Mouse (Mus musculus) MEL (cell line): ENCODE data around the gene A930018P22Rik. TPM values are rescaled to one million over a fixed set of nuclear protein-coding genes. Genes with fewer than 3 reads are reported as not detected.

Experiments used
- DNase-seq: peaks from one replicate; pipeline ENCODE4 v3.0.0; 2011; ENCODE audit warnings: low read depth, low spot score
- H3K27ac ChIP-seq: 2 replicates; pipeline ENCODE4 v1.5.1; 2012; ENCODE audit warnings: low read depth, mild to moderate bottlenecking, control low read depth, low read length, moderate library complexity; ENCODE audit not compliant: control insufficient read depth
- H3K27me3 ChIP-seq, 2 experiments: fragments of 150-350 bp in 1 of 2; sonication (generic) in 1 of 2; 2 replicates each; pipeline ENCODE4 v1.6.1; 2012; ENCODE audit warnings: low read length in 2 of 2, mild to moderate bottlenecking in 2 of 2, improper control_type of control experiment in 1 of 2, moderate library complexity in 1 of 2; ENCODE audit not compliant: insufficient read depth in 2 of 2, control insufficient read depth in 1 of 2
- H3K36me3 ChIP-seq, 2 experiments: 2 replicates each; pipeline ENCODE4 v1.6.1; 2012 to 2014; ENCODE audit warnings: low read length in 2 of 2, improper control_type of control experiment in 1 of 2, inconsistent platforms in 1 of 2, mild to moderate bottlenecking in 1 of 2; ENCODE audit not compliant: insufficient read depth in 2 of 2, control insufficient read depth in 1 of 2
- H3K4me1 ChIP-seq, 2 experiments: fragments of 150-350 bp in 1 of 2; sonication (generic) in 1 of 2; 2 replicates each; pipeline ENCODE4 v1.6.1; 2012; ENCODE audit warnings: low read length in 2 of 2, improper control_type of control experiment in 1 of 2, mild to moderate bottlenecking in 1 of 2; ENCODE audit not compliant: insufficient read depth in 2 of 2, control insufficient read depth in 1 of 2
- H3K4me3 ChIP-seq, 2 experiments: fragments of 150-350 bp in 1 of 2; sonication (generic) in 1 of 2; 2 replicates each; pipeline ENCODE4 v1.5.1; 2012; ENCODE audit warnings: low read depth in 2 of 2, low read length in 2 of 2, mild to moderate bottlenecking in 2 of 2, moderate library complexity in 2 of 2, control low read depth in 1 of 2, improper control_type of control experiment in 1 of 2; ENCODE audit not compliant: control insufficient read depth in 1 of 2, insufficient read depth in 1 of 2
- H3K79me2 ChIP-seq: 2 replicates; pipeline ENCODE4 v1.6.1; 2012; ENCODE audit warnings: mild to moderate bottlenecking, low read length, moderate library complexity; ENCODE audit not compliant: control insufficient read depth, poor library complexity, insufficient read depth
- H3K9ac ChIP-seq: 2 replicates; pipeline ENCODE4 v1.6.1; 2012; ENCODE audit warnings: low read depth, mild to moderate bottlenecking, control low read depth, low read length, moderate library complexity; ENCODE audit not compliant: control insufficient read depth, poor library complexity, severe bottlenecking
- H3K9me3 ChIP-seq: fragments of 150-350 bp; sonication (generic); replicated peaks from 2 replicates; pipeline ENCODE4 v1.6.1; 2012; ENCODE audit warnings: mild to moderate bottlenecking, low read length, improper control_type of control experiment, moderate library complexity; ENCODE audit not compliant: insufficient read depth
- CHD1 ChIP-seq: IDR thresholded peaks from 2 replicates; pipeline ENCODE4 v1.6.1; 2012; ENCODE audit warnings: low read depth, mild to moderate bottlenecking, inconsistent platforms, low read length, improper control_type of control experiment
- CHD2 ChIP-seq: IDR thresholded peaks from 2 replicates; pipeline ENCODE4 v1.6.1; 2011; ENCODE audit warnings: low read length, improper control_type of control experiment
- CTCF ChIP-seq, 3 experiments: IDR thresholded peaks in 2 of 3; conservative IDR thresholded peaks in 1 of 3; 2 replicates each; pipeline ENCODE4 v1.5.1; 2011 to 2012; ENCODE audit warnings: low read length in 3 of 3, low read depth in 2 of 3, mild to moderate bottlenecking in 2 of 3, improper control_type of control experiment in 1 of 3, inconsistent platforms in 1 of 3, mixed read lengths in 1 of 3, moderate library complexity in 1 of 3; ENCODE audit not compliant: control insufficient read depth in 1 of 3, insufficient read depth in 1 of 3, poor library complexity in 1 of 3, severe bottlenecking in 1 of 3
- ELF1 ChIP-seq: IDR thresholded peaks from 2 replicates; pipeline ENCODE4 v1.6.1; 2014; ENCODE audit warnings: low read depth, mild to moderate bottlenecking, inconsistent platforms, low read length, improper control_type of control experiment, moderate library complexity
- EP300 ChIP-seq, 2 experiments: IDR thresholded peaks; 2 replicates each; pipeline ENCODE4 v1.6.1; 2011; ENCODE audit warnings: improper control_type of control experiment in 2 of 2, low read length in 2 of 2, low read depth in 1 of 2, mild to moderate bottlenecking in 1 of 2
- ETS1 ChIP-seq: IDR thresholded peaks from 2 replicates; pipeline ENCODE4 v1.6.1; 2012; ENCODE audit warnings: low read depth, mild to moderate bottlenecking, inconsistent platforms, low read length, improper control_type of control experiment, moderate library complexity
- GATA1 ChIP-seq: IDR thresholded peaks from 2 replicates; pipeline ENCODE4 v1.6.1; 2011; ENCODE audit warnings: low read depth, low read length, improper control_type of control experiment
- HCFC1 ChIP-seq: IDR thresholded peaks from 2 replicates; pipeline ENCODE4 v1.6.1; 2012; ENCODE audit warnings: low read depth, mild to moderate bottlenecking, inconsistent platforms, low read length, improper control_type of control experiment, moderate library complexity
- KAT2A ChIP-seq: conservative IDR thresholded peaks from 2 replicates; pipeline ENCODE4 v1.6.1; 2012; ENCODE audit warnings: low read depth, low read length, improper control_type of control experiment, inconsistent platforms
- MAFK ChIP-seq: IDR thresholded peaks from 2 replicates; pipeline ENCODE4 v1.6.1; 2011; ENCODE audit warnings: low read depth, mild to moderate bottlenecking, low read length, improper control_type of control experiment, borderline replicate concordance
- MEF2A ChIP-seq: IDR thresholded peaks from 2 replicates; pipeline ENCODE4 v1.6.1; 2014; ENCODE audit warnings: low read depth, mild to moderate bottlenecking, inconsistent platforms, low read length, improper control_type of control experiment; ENCODE audit not compliant: poor library complexity, insufficient replicate concordance, severe bottlenecking; ENCODE audit errors: extremely low read depth
- MXI1 ChIP-seq: IDR thresholded peaks from 2 replicates; pipeline ENCODE4 v1.6.1; 2011; ENCODE audit warnings: mild to moderate bottlenecking, low read depth, low read length, improper control_type of control experiment
- MYB ChIP-seq: IDR thresholded peaks from 2 replicates; pipeline ENCODE4 v1.6.1; 2011; ENCODE audit warnings: mild to moderate bottlenecking, low read depth, low read length, improper control_type of control experiment
- NRF1 ChIP-seq: IDR thresholded peaks from 2 replicates; pipeline ENCODE4 v1.6.1; 2014; ENCODE audit warnings: low read depth, mild to moderate bottlenecking, inconsistent platforms, low read length, improper control_type of control experiment, moderate library complexity; ENCODE audit not compliant: poor library complexity, insufficient read depth, severe bottlenecking
- POLR2AphosphoS5 ChIP-seq: IDR thresholded peaks from 2 replicates; pipeline ENCODE4 v1.6.1; 2012; ENCODE audit warnings: low read depth, borderline replicate concordance, mild to moderate bottlenecking, inconsistent platforms, low read length, moderate library complexity, mixed read lengths
- RAD21 ChIP-seq: IDR thresholded peaks from 2 replicates; pipeline ENCODE4 v1.6.1; 2011; ENCODE audit warnings: mild to moderate bottlenecking, low read depth, low read length, improper control_type of control experiment
- SIN3A ChIP-seq: IDR thresholded peaks from 2 replicates; pipeline ENCODE4 v1.6.1; 2012; ENCODE audit warnings: low read length, improper control_type of control experiment, inconsistent platforms
- SMC3 ChIP-seq: IDR thresholded peaks from 2 replicates; pipeline ENCODE4 v1.6.1; 2011; ENCODE audit warnings: low read depth, low read length, improper control_type of control experiment
- ZC3H11A ChIP-seq: IDR thresholded peaks from 2 replicates; pipeline ENCODE4 v1.6.1; 2012; ENCODE audit warnings: low read depth, mild to moderate bottlenecking, inconsistent platforms, low read length, improper control_type of control experiment
- ZKSCAN1 ChIP-seq: IDR thresholded peaks from 2 replicates; pipeline ENCODE4 v1.6.1; 2012; ENCODE audit warnings: low read depth, mild to moderate bottlenecking, inconsistent platforms, low read length, improper control_type of control experiment, moderate library complexity
- ZMIZ1 ChIP-seq: IDR thresholded peaks from 2 replicates; pipeline ENCODE4 v1.6.1; 2012; ENCODE audit warnings: low read depth, mild to moderate bottlenecking, inconsistent platforms, low read length, improper control_type of control experiment, moderate library complexity
- polyA plus RNA-seq, 2 experiments: library from polyadenylated mRNA; stranded (reverse) in 1 of 2; unstranded in 1 of 2; fragments of >175 nt in 1 of 2; fragments of >200 nt in 1 of 2; gene quantifications; 2 replicates each; pipeline versions ENCODE4 v1.2.1 to v1.2.4; 2012; ENCODE audit warnings: low replicate concordance in 2 of 2, low read depth in 1 of 2; ENCODE audit not compliant: insufficient read length in 2 of 2, insufficient read depth in 1 of 2, missing spikeins in 1 of 2
- total RNA-seq: library from RNA; depleted of rRNA; stranded (reverse); fragments of 300-350 nt; gene quantifications from 2 replicates; pipeline ENCODE4 v1.2.3, GENCODE M21; 2012

Gene A930018P22Rik
- total and polyA plus RNA-seq, 3 experiments = not detected

DNA sequence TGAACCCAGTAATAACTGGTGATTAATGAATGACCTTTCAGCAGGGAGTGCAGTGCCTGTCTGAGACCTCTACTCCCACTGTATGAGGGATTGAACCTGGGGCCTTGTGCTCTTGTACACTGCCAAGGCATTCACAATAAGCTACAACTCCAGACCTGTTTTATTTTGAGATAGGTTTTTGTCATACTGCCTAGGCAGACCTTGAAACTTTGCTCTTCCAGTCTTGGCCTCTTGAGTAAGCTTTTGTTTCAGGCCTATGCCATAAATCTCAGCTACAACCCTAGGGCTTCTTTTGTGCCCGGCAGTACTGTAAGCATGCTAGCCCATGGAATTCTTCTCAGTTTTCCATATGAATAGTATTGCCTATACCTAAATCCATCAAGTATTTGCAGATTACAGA, 3.5 kb upstream of the A930018P22Rik start:
- Histone ChIP-seq H3K79me2 (no peaks in the 10 kb centered on the region), H3K27ac (no peak overlapping the region), H3K9me3 (no peaks in the 10 kb centered on the region), H3K4me1 (peaks cover 12 to 19% of the 10 kb centered on the region in 2 experiments), H3K4me3 (no peak overlapping the region), H3K9ac (no peak overlapping the region), H3K36me3 (peaks cover 0 to 23% of the 10 kb centered on the region in 2 experiments; a peak in 2 of 4 replicates), H3K27me3 (peaks cover 0 to 6% of the 10 kb centered on the region in 2 experiments; a peak in 3 of 4 replicates)
- TF ChIP-seq CHD1 (no peak), CHD2 (no peak), HCFC1 (no peak), RAD21 (no peak), ZMIZ1 (no peak), MEF2A (no peak), POLR2AphosphoS5 (no peak), CTCF (IDR thresholded peaks at IDR 0.05 in 2 of 3, conservative IDR thresholded peaks at IDR 0.05 in 1 of 3; ENCODE audit: control insufficient read depth in 1 of 3, insufficient read depth in 1 of 3, low read depth in 2 of 3, low read length in 3 of 3, poor library complexity in 1 of 3, severe bottlenecking in 1 of 3) (no peak), ZKSCAN1 (no peak), KAT2A (no peak), GATA1 (no peak), EP300 (IDR thresholded peaks at IDR 0.05; ENCODE audit: low read depth in 1 of 2, low read length in 2 of 2) (no peak), ZC3H11A (no peak), MAFK (no peak), MYB (no peak)
- DNase-seq = no peak

DNA sequence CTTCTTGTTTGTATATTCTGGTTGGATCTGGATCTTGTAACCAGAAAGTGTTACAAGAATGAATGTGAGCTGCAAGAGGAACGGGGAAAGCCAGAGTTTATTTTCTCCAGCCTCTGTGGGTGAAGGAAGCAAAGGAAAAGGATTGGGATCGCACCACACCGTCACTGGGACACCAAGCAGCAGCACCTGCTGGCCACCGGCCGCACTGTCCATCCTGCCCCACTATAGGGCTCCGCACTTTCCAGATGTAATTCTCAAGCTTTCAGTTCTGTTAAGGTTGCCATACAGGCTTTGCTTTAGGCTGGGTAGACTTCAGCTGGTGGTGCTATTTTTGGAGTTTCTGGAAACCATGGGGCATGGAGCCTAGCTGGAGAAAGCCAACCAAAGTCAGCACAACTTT, 2.3 kb upstream of the A930018P22Rik start:
- Histone ChIP-seq H3K79me2 (no peaks in the 10 kb centered on the region), H3K36me3 (peaks cover 0 to 23% of the 10 kb centered on the region in 2 experiments; a peak in 2 of 4 replicates)
- DNase-seq = no peak
- TF ChIP-seq ZKSCAN1 (no peak), SMC3 (no peak), SIN3A (no peak), ELF1 (no peak), ETS1 (no peak), NRF1 (no peak), MYB (no peak), MXI1 (no peak)
- TF ChIP-seq, all 39 proteins: peak for 0
- Histone ChIP-seq H3K27ac (no peak overlapping the region), H3K27me3 (peaks cover 4 to 17% of the 10 kb centered on the region in 2 experiments), H3K4me1 (peaks cover 12 to 19% of the 10 kb centered on the region in 2 experiments), H3K9ac (no peak overlapping the region), H3K4me3 (no peak overlapping the region), H3K9me3 (no peaks in the 10 kb centered on the region)
